Mouse (Mus musculus): ENCODE results near the gene Fam178b.

DNA sequence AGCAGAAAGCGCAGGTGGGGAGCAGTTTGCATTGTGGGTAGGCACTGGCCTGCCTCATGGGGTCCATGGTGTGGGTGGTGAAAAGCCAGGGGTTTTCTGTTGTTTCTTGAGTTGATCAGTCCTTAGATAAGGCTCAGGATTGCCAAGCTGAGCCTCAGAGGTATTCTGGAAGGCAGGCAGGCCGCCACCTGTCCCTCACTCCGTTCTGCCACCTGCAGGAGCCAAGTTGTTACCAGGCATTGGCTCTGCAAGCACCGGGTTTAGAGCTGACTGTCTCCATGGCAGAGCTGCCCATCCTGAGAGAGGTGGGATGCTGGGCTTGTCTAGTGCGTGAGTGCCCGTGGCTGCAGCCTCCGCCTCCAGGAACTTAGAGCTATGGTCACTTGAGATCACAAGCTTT, 160.8 kb downstream of the Fam178b start:
- TF ChIP-seq CTCF (IDR thresholded peaks at IDR 0.05; ENCODE audit: insufficient read depth, low read depth, low read length) (no peak), POLR2A (IDR thresholded peaks at IDR 0.05; ENCODE audit: insufficient read depth, low read depth, low read length) (no peak)
